Mouse (Mus musculus) embryonic facial prominence, embryonic 15.5 days (tissue): ENCODE measurements at regions not wholly inside any gene's neighbourhood (a gene's known extent, or its start where the extent isn't known, plus 50 kb on each side); places are given as distances from the start of the nearest gene placed in this dataset.
A peak's percentile ranks its signal among the peaks of the same experiment; 100 is the strongest.

Source experiments
- ATAC-seq: fragments of 200-750 bp; cut with Nextera tagmentation; 2 replicates; pipeline ENCODE4 v1.8.0; 2017; ENCODE audit warnings: low read depth, moderate TSS enrichment; ENCODE audit not compliant: insufficient number of reproducible peaks, low FRiP score, low TSS enrichment
- H3K27ac ChIP-seq: fragments of 300-500 bp; sonication (generic); replicated peaks from 2 replicates; pipeline ENCODE4 v1.5.1; 2015; ENCODE audit warnings: mild to moderate bottlenecking, inconsistent platforms
- H3K27me3 ChIP-seq: fragments of 300-500 bp; sonication (generic); 2 replicates; pipeline ENCODE4 v1.6.1; 2015; ENCODE audit warnings: inconsistent platforms
- H3K36me3 ChIP-seq: fragments of 300-500 bp; sonication (generic); 2 replicates; pipeline ENCODE4 v1.6.1; 2015; ENCODE audit warnings: mild to moderate bottlenecking, inconsistent platforms
- H3K4me1 ChIP-seq: fragments of 300-500 bp; sonication (generic); 2 replicates; pipeline ENCODE4 v1.6.1; 2015; ENCODE audit warnings: inconsistent platforms
- H3K4me2 ChIP-seq: fragments of 300-500 bp; sonication (generic); replicated peaks from 2 replicates; pipeline ENCODE4 v1.6.1; 2015; ENCODE audit warnings: mild to moderate bottlenecking, inconsistent platforms
- H3K4me3 ChIP-seq: fragments of 300-500 bp; sonication (generic); replicated peaks from 2 replicates; pipeline ENCODE4 v1.5.1; 2015; ENCODE audit warnings: mild to moderate bottlenecking, inconsistent platforms
- H3K9ac ChIP-seq: fragments of 300-500 bp; sonication (generic); 2 replicates; pipeline ENCODE4 v1.6.1; 2015; ENCODE audit warnings: inconsistent platforms
- H3K9me3 ChIP-seq: fragments of 300-500 bp; sonication (generic); replicated peaks from 2 replicates; pipeline ENCODE4 v1.6.1; 2016; ENCODE audit warnings: inconsistent platforms
- WGBS: fragments of 180-500 bp; shearing (Covaris S2); methylation state at CpG from one replicate; pipeline ENCODE4 v1.1.7; 2015; 5-methylcytosine and 5-hydroxymethylcytosine counted together

- 0 out of 2 replicates have a peak, but pooled peaks cover 5% of the 10 kb centered on the region for H3K4me1 ChIP-seq
- no peak overlapping the region for H3K27ac ChIP-seq
- H3K4me2 ChIP-seq, result no peak overlapping the region
- no peak overlapping the region for H3K9ac ChIP-seq
- no peak overlapping the region for H3K4me3 ChIP-seq
- no peak for ATAC-seq
- H3K27me3 ChIP-seq, result no peaks in the 10 kb centered on the region
- H3K9me3 ChIP-seq, result no peaks in the 10 kb centered on the region
- 80% methylated on average over 5 of the region's 5 CpGs for WGBS
- no peaks in the 10 kb centered on the region for H3K36me3 ChIP-seq
Measured at GRCm38 (mm10) chr9:62220451-62220850, 61.6 kb downstream of the Spesp1 start.

- H3K36me3 ChIP-seq, result no peaks in the 10 kb centered on the region
- 0 out of 2 replicates have a peak, but pooled peaks cover 3% of the 10 kb centered on the region for H3K4me1 ChIP-seq
- H3K27ac ChIP-seq, result no peak overlapping the region
- H3K9ac ChIP-seq, result no peak overlapping the region
- no peak overlapping the region for H3K4me3 ChIP-seq
- H3K27me3 ChIP-seq, result no peaks in the 10 kb centered on the region
- no peaks in the 10 kb centered on the region for H3K9me3 ChIP-seq
- no peak overlapping the region for H3K4me2 ChIP-seq
- WGBS, result 51% methylated on average over 13 of the region's 13 CpGs
- ATAC-seq, result no peak
Measured at GRCm38 (mm10) chr9:62215151-62215859, 66.7 kb downstream of the Spesp1 start.

GRCm38 (mm10) chr9:62214546-62214945, 67.5 kb downstream of the Spesp1 start:
- Histone ChIP-seq H3K36me3 (no peaks in the 10 kb centered on the region), H3K4me2 (no peak overlapping the region), H3K9me3 (no peaks in the 10 kb centered on the region), H3K4me3 (no peak overlapping the region), H3K27me3 (no peaks in the 10 kb centered on the region), H3K9ac (no peak overlapping the region), H3K27ac (no peak overlapping the region), H3K4me1 (no peaks in the 10 kb centered on the region)
- no peak for ATAC-seq
- 70% methylated on average over 4 of the region's 4 CpGs for WGBS

- Histone ChIP-seq H3K4me2 (no peak overlapping the region), H3K36me3 (no peaks in the 10 kb centered on the region), H3K27ac (no peak overlapping the region), H3K9me3 (no peaks in the 10 kb centered on the region), H3K4me3 (no peak overlapping the region), H3K27me3 (no peaks in the 10 kb centered on the region), H3K4me1 (no peaks in the 10 kb centered on the region), H3K9ac (no peak overlapping the region)
- ATAC-seq, result no peak
- 36% methylated on average over 6 of the region's 6 CpGs for WGBS
Measured at GRCm38 (mm10) chr9:62212615-62213014, 69.4 kb downstream of the Spesp1 start.

GRCm38 (mm10) chr9:62210815-62211214, 71.2 kb downstream of the Spesp1 start:
- Histone ChIP-seq H3K27ac (no peak overlapping the region), H3K4me1 (no peaks in the 10 kb centered on the region)
- ATAC-seq, result no peak

GRCm38 (mm10) chr9:62208436-62208835, 73.6 kb downstream of the Spesp1 start:
- Histone ChIP-seq H3K4me1 (no peaks in the 10 kb centered on the region), H3K27ac (no peak overlapping the region), H3K4me3 (no peak overlapping the region), H3K27me3 (no peaks in the 10 kb centered on the region), H3K9me3 (no peaks in the 10 kb centered on the region), H3K4me2 (no peak overlapping the region), H3K36me3 (no peaks in the 10 kb centered on the region), H3K9ac (no peak overlapping the region)
- 60% methylated on average over 5 of the region's 5 CpGs for WGBS
- ATAC-seq, result no peak

More at GRCm38 (mm10) chr9:62210815-62211214, 71.2 kb downstream of the Spesp1 start:
- no peak overlapping the region for H3K9ac ChIP-seq
- H3K9me3 ChIP-seq, result no peaks in the 10 kb centered on the region
- H3K27me3 ChIP-seq, result no peaks in the 10 kb centered on the region
- no peaks in the 10 kb centered on the region for H3K36me3 ChIP-seq
- H3K4me3 ChIP-seq, result no peak overlapping the region
- no peak overlapping the region for H3K4me2 ChIP-seq
- 86% methylated on average over 5 of the region's 5 CpGs for WGBS

GRCm38 (mm10) chr9:62205264-62205663, 76.7 kb downstream of the Spesp1 start:
- no peaks in the 10 kb centered on the region for H3K9me3 ChIP-seq
- 45% methylated on average over 4 of the region's 4 CpGs for WGBS
- H3K36me3 ChIP-seq, result no peaks in the 10 kb centered on the region
- H3K9ac ChIP-seq, result no peak overlapping the region
- H3K4me1 ChIP-seq, result no peaks in the 10 kb centered on the region
- H3K4me2 ChIP-seq, result no peak overlapping the region
- no peak overlapping the region for H3K27ac ChIP-seq
- no peaks in the 10 kb centered on the region for H3K27me3 ChIP-seq
- H3K4me3 ChIP-seq, result no peak overlapping the region
- no peak; the same call in 1 of the 2 replicates for ATAC-seq

GRCm38 (mm10) chr9:62203556-62203955, 78.5 kb downstream of the Spesp1 start:
- no peaks in the 10 kb centered on the region for H3K36me3 ChIP-seq
- no peak for ATAC-seq
- no peaks in the 10 kb centered on the region for H3K9me3 ChIP-seq
- no peaks in the 10 kb centered on the region for H3K4me1 ChIP-seq
- H3K4me3 ChIP-seq, result no peak overlapping the region
- H3K27me3 ChIP-seq, result no peaks in the 10 kb centered on the region
- no peak overlapping the region for H3K9ac ChIP-seq
- 38% methylated on average over 4 of the region's 4 CpGs for WGBS
- H3K27ac ChIP-seq, result no peak overlapping the region
- H3K4me2 ChIP-seq, result no peak overlapping the region

- Histone ChIP-seq H3K36me3 (no peaks in the 10 kb centered on the region), H3K9ac (no peak overlapping the region), H3K4me3 (no peak overlapping the region), H3K9me3 (no peaks in the 10 kb centered on the region), H3K27ac (no peak overlapping the region), H3K4me2 (no peak overlapping the region), H3K27me3 (no peaks in the 10 kb centered on the region), H3K4me1 (no peaks in the 10 kb centered on the region)
- WGBS, result 78% methylated on average over 2 of the region's 2 CpGs
- no peak for ATAC-seq
Measured at GRCm38 (mm10) chr9:62202331-62202730, 79.7 kb downstream of the Spesp1 start.

- Histone ChIP-seq H3K4me2 (no peak overlapping the region), H3K9ac (no peak overlapping the region), H3K4me3 (no peak overlapping the region), H3K27ac (no peak overlapping the region), H3K9me3 (no peaks in the 10 kb centered on the region), H3K4me1 (peaks cover 9% of the 10 kb centered on the region), H3K36me3 (no peaks in the 10 kb centered on the region), H3K27me3 (no peaks in the 10 kb centered on the region)
- ATAC-seq, result no peak
- 84% methylated on average over 2 of the region's 2 CpGs for WGBS
Measured at GRCm38 (mm10) chr9:62197486-62197885, 75.0 kb upstream of the Glce start.

GRCm38 (mm10) chr9:62192424-62192892, 70.0 kb upstream of the Glce start:
- no peaks in the 10 kb centered on the region for H3K36me3 ChIP-seq
- H3K4me1 ChIP-seq, result peaks cover 25% of the 10 kb centered on the region
- H3K27me3 ChIP-seq, result no peaks in the 10 kb centered on the region
- ATAC-seq, result no peak
- H3K27ac ChIP-seq, result no peak overlapping the region
- H3K4me2 ChIP-seq, result peak overlapping the region; percentile 15; the same call in 1 of the 2 replicates
- H3K4me3 ChIP-seq, result no peak overlapping the region
- no peak overlapping the region for H3K9ac ChIP-seq
- H3K9me3 ChIP-seq, result no peaks in the 10 kb centered on the region
- WGBS, result 3% methylated on average over 6 of the region's 6 CpGs

GRCm38 (mm10) chr9:62190474-62190873, 68.0 kb upstream of the Glce start:
- no peak overlapping the region for H3K4me2 ChIP-seq
- no peaks in the 10 kb centered on the region for H3K27me3 ChIP-seq
- no peaks in the 10 kb centered on the region for H3K36me3 ChIP-seq
- WGBS, result 36% methylated on average over 6 of the region's 6 CpGs
- H3K9me3 ChIP-seq, result no peaks in the 10 kb centered on the region
- no peak overlapping the region for H3K27ac ChIP-seq
- no peak for ATAC-seq
- H3K4me3 ChIP-seq, result no peak overlapping the region
- peaks cover 25% of the 10 kb centered on the region for H3K4me1 ChIP-seq
- H3K9ac ChIP-seq, result no peak overlapping the region
